Mouse (Mus musculus): Measurements from ENCODE around the gene Stk39. TPM values are rescaled to one million over a fixed set of nuclear protein-coding genes. Genes with fewer than 3 reads are reported as not detected.

Stk39 gene
- polyA plus RNA-seq, 1 experiment from 2014 or later: 26.9 TPM

GRCm38 (mm10) chr2:68219823-68220222 lies 252.2 kb downstream of the Stk39 start:
- DNase-seq (ENCODE audit: low spot score) (no peak), ATAC-seq (ENCODE audit: low read depth) (no peak)
- Histone ChIP-seq H3K4me3 (ENCODE audit: low read depth, low read length) (no peak overlapping the region), H3K4me2 (ENCODE audit: low read depth, low read length) (no peak overlapping the region), H3K36me3 (ENCODE audit: control insufficient read depth, insufficient read depth, low read length) (no peaks in the 10 kb centered on the region), H3K9me3 (ENCODE audit: control insufficient read depth, low read length) (no peaks in the 10 kb centered on the region), H3K27me3 (replicated peaks; ENCODE audit: control insufficient read depth, insufficient read depth, low read length) (no peaks in the 10 kb centered on the region), H3K9ac (ENCODE audit: low read depth, low read length) (no peak overlapping the region), H3K4me1 (ENCODE audit: control insufficient read depth, insufficient read depth, low read length) (peaks cover 5% of the 10 kb centered on the region; the same call in 1 of the 2 replicates), H3K27ac (replicated peaks; ENCODE audit: low read depth, low read length) (no peak overlapping the region)
- WGBS: 79% methylated on average over 4 of the region's 4 CpGs

GRCm38 (mm10) chr2:68215176-68215575 lies 256.9 kb downstream of the Stk39 start:
- DNase-seq (ENCODE audit: low spot score) (no peak), ATAC-seq (ENCODE audit: low read depth) (no peak)
- Histone ChIP-seq H3K4me1 (ENCODE audit: control insufficient read depth, insufficient read depth, low read length) (no peaks in the 10 kb centered on the region), H3K27ac (replicated peaks; ENCODE audit: low read depth, low read length) (no peak overlapping the region), H3K36me3 (ENCODE audit: control insufficient read depth, insufficient read depth, low read length) (no peaks in the 10 kb centered on the region), H3K4me2 (ENCODE audit: low read depth, low read length) (no peak overlapping the region), H3K9ac (ENCODE audit: low read depth, low read length) (no peak overlapping the region), H3K27me3 (replicated peaks; ENCODE audit: control insufficient read depth, insufficient read depth, low read length) (no peaks in the 10 kb centered on the region), H3K9me3 (ENCODE audit: control insufficient read depth, low read length) (no peaks in the 10 kb centered on the region), H3K4me3 (ENCODE audit: low read depth, low read length) (no peak overlapping the region)
- WGBS: 89% methylated on average over 11 of the region's 11 CpGs

GRCm38 (mm10) chr2:68214400-68214799 lies 257.7 kb downstream of the Stk39 start:
- ATAC-seq (ENCODE audit: low read depth): no peak
- H3K36me3 ChIP-seq (ENCODE audit: control insufficient read depth, insufficient read depth, low read length): no peaks in the 10 kb centered on the region

GRCm38 (mm10) chr2:68211443-68211842 lies 260.6 kb downstream of the Stk39 start:
- H3K27ac ChIP-seq (replicated peaks; ENCODE audit: low read depth, low read length): no peak overlapping the region
- H3K9ac ChIP-seq (ENCODE audit: low read depth, low read length): no peak overlapping the region
- no peaks in the 10 kb centered on the region for H3K9me3 ChIP-seq (ENCODE audit: control insufficient read depth, low read length)
- no peaks in the 10 kb centered on the region for H3K27me3 ChIP-seq (replicated peaks; ENCODE audit: control insufficient read depth, insufficient read depth, low read length)
- no peak overlapping the region for H3K4me3 ChIP-seq (ENCODE audit: low read depth, low read length)
- DNase-seq (ENCODE audit: low spot score) (no peak), ATAC-seq (ENCODE audit: low read depth) (no peak)
- no peak overlapping the region for H3K4me2 ChIP-seq (ENCODE audit: low read depth, low read length)
- 86% methylated on average over 7 of the region's 7 CpGs for WGBS
- H3K4me1 ChIP-seq (ENCODE audit: control insufficient read depth, insufficient read depth, low read length): 0 out of 2 replicates have a peak, but pooled peaks cover 4% of the 10 kb centered on the region
- no peaks in the 10 kb centered on the region for H3K36me3 ChIP-seq (ENCODE audit: control insufficient read depth, insufficient read depth, low read length)

More at GRCm38 (mm10) chr2:68214400-68214799, 257.7 kb downstream of the Stk39 start:
- Histone ChIP-seq H3K4me3 (ENCODE audit: low read depth, low read length) (no peak overlapping the region), H3K27ac (replicated peaks; ENCODE audit: low read depth, low read length) (no peak overlapping the region), H3K27me3 (replicated peaks; ENCODE audit: control insufficient read depth, insufficient read depth, low read length) (no peaks in the 10 kb centered on the region), H3K4me2 (ENCODE audit: low read depth, low read length) (no peak overlapping the region), H3K9me3 (ENCODE audit: control insufficient read depth, low read length) (no peaks in the 10 kb centered on the region), H3K4me1 (ENCODE audit: control insufficient read depth, insufficient read depth, low read length) (no peaks in the 10 kb centered on the region), H3K9ac (ENCODE audit: low read depth, low read length) (no peak overlapping the region)
- WGBS: 88% methylated on average over 6 of the region's 6 CpGs
- no peak for DNase-seq (ENCODE audit: low spot score)

- DNase-seq (ENCODE audit: low spot score): peak; percentile 50
- no peak overlapping the region for H3K4me3 ChIP-seq (ENCODE audit: low read depth, low read length)
- no peaks in the 10 kb centered on the region for H3K36me3 ChIP-seq (ENCODE audit: control insufficient read depth, insufficient read depth, low read length)
- H3K9me3 ChIP-seq (ENCODE audit: control insufficient read depth, low read length): no peaks in the 10 kb centered on the region
- H3K27ac ChIP-seq (replicated peaks; ENCODE audit: low read depth, low read length): no peak overlapping the region
- no peak for ATAC-seq (ENCODE audit: low read depth)
- H3K9ac ChIP-seq (ENCODE audit: low read depth, low read length): no peak overlapping the region
- WGBS: 64% methylated on average over 4 of the region's 4 CpGs
- H3K27me3 ChIP-seq (replicated peaks; ENCODE audit: control insufficient read depth, insufficient read depth, low read length): no peaks in the 10 kb centered on the region
- no peak overlapping the region for H3K4me2 ChIP-seq (ENCODE audit: low read depth, low read length)
- no peaks in the 10 kb centered on the region for H3K4me1 ChIP-seq (ENCODE audit: control insufficient read depth, insufficient read depth, low read length)
These were observed 275.8 kb downstream of the Stk39 start for GRCm38 (mm10) chr2:68196245-68196644.

- whole genome bisulfite sequencing: 71% methylated on average over 4 of the region's 4 CpGs
- H3K36me3 ChIP-seq (ENCODE audit: control insufficient read depth, insufficient read depth, low read length): no peaks in the 10 kb centered on the region
- peak; percentile 34 for DNase-seq (ENCODE audit: low spot score)
- H3K4me1 ChIP-seq (ENCODE audit: control insufficient read depth, insufficient read depth, low read length): no peaks in the 10 kb centered on the region
- H3K4me2 ChIP-seq (ENCODE audit: low read depth, low read length): no peak overlapping the region
- no peaks in the 10 kb centered on the region for H3K9me3 ChIP-seq (ENCODE audit: control insufficient read depth, low read length)
- no peak for ATAC-seq (ENCODE audit: low read depth)
- no peaks in the 10 kb centered on the region for H3K27me3 ChIP-seq (replicated peaks; ENCODE audit: control insufficient read depth, insufficient read depth, low read length)
- H3K9ac ChIP-seq (ENCODE audit: low read depth, low read length): no peak overlapping the region
- no peak overlapping the region for H3K4me3 ChIP-seq (ENCODE audit: low read depth, low read length)
- H3K27ac ChIP-seq (replicated peaks; ENCODE audit: low read depth, low read length): no peak overlapping the region
These were observed 277.6 kb downstream of the Stk39 start for GRCm38 (mm10) chr2:68194444-68194843.

GRCm38 (mm10) chr2:68193465-68193837 lies 278.6 kb downstream of the Stk39 start:
- Histone ChIP-seq H3K4me2 (ENCODE audit: low read depth, low read length) (no peak overlapping the region), H3K27me3 (replicated peaks; ENCODE audit: control insufficient read depth, insufficient read depth, low read length) (no peaks in the 10 kb centered on the region), H3K9me3 (ENCODE audit: control insufficient read depth, low read length) (no peaks in the 10 kb centered on the region), H3K4me3 (ENCODE audit: low read depth, low read length) (no peak overlapping the region), H3K27ac (replicated peaks; ENCODE audit: low read depth, low read length) (no peak overlapping the region), H3K36me3 (ENCODE audit: control insufficient read depth, insufficient read depth, low read length) (no peaks in the 10 kb centered on the region), H3K4me1 (ENCODE audit: control insufficient read depth, insufficient read depth, low read length) (no peaks in the 10 kb centered on the region), H3K9ac (ENCODE audit: low read depth, low read length) (no peak overlapping the region)
- DNase-seq (ENCODE audit: low spot score) (no peak), ATAC-seq (ENCODE audit: low read depth) (no peak)

GRCm38 (mm10) chr2:68192605-68193464 lies 279.2 kb downstream of the Stk39 start:
- H3K27me3 ChIP-seq (replicated peaks; ENCODE audit: control insufficient read depth, insufficient read depth, low read length): no peaks in the 10 kb centered on the region
- H3K27ac ChIP-seq (replicated peaks; ENCODE audit: low read depth, low read length): no peak overlapping the region
- DNase-seq (ENCODE audit: low spot score) (no peak), ATAC-seq (ENCODE audit: low read depth) (no peak)
- H3K9ac ChIP-seq (ENCODE audit: low read depth, low read length): no peak overlapping the region
- H3K4me1 ChIP-seq (ENCODE audit: control insufficient read depth, insufficient read depth, low read length): no peaks in the 10 kb centered on the region
- H3K4me3 ChIP-seq (ENCODE audit: low read depth, low read length): no peak overlapping the region
- H3K4me2 ChIP-seq (ENCODE audit: low read depth, low read length): no peak overlapping the region
- no peaks in the 10 kb centered on the region for H3K9me3 ChIP-seq (ENCODE audit: control insufficient read depth, low read length)
- WGBS: 90% methylated on average over 5 of the region's 5 CpGs
- no peaks in the 10 kb centered on the region for H3K36me3 ChIP-seq (ENCODE audit: control insufficient read depth, insufficient read depth, low read length)

GRCm38 (mm10) chr2:68176425-68176824 lies 295.6 kb downstream of the Stk39 start:
- Histone ChIP-seq H3K27me3 (replicated peaks; ENCODE audit: control insufficient read depth, insufficient read depth, low read length) (no peaks in the 10 kb centered on the region), H3K9ac (ENCODE audit: low read depth, low read length) (no peak overlapping the region), H3K4me3 (ENCODE audit: low read depth, low read length) (no peak overlapping the region), H3K4me1 (ENCODE audit: control insufficient read depth, insufficient read depth, low read length) (no peaks in the 10 kb centered on the region), H3K9me3 (ENCODE audit: control insufficient read depth, low read length) (no peaks in the 10 kb centered on the region; the same call in 1 of the 2 replicates), H3K4me2 (ENCODE audit: low read depth, low read length) (no peak overlapping the region), H3K36me3 (ENCODE audit: control insufficient read depth, insufficient read depth, low read length) (no peaks in the 10 kb centered on the region), H3K27ac (replicated peaks; ENCODE audit: low read depth, low read length) (no peak overlapping the region)
- ATAC-seq (ENCODE audit: low read depth) (no peak), DNase-seq (ENCODE audit: low spot score) (no peak)
- WGBS: 80% methylated on average over 3 of the region's 3 CpGs
